Mouse (Mus musculus) intestine, embryonic 16.5 days (tissue): ENCODE measurements around the gene Dmbt1. TPM values are rescaled to one million over a fixed set of nuclear protein-coding genes. Genes with fewer than 3 reads are reported as not detected.

Source experiments
- ATAC-seq: fragments of 200-750 bp; cut with Nextera tagmentation; 2 replicates; pipeline ENCODE4 v1.8.0; 2017; ENCODE audit warnings: moderate TSS enrichment, moderate library complexity
- H3K27ac ChIP-seq: fragments of 300-500 bp; sonication (generic); 2 replicates; pipeline ENCODE4 v1.5.1; 2014; ENCODE audit warnings: mild to moderate bottlenecking, low read length
- H3K27me3 ChIP-seq: fragments of 300-500 bp; sonication (generic); replicated peaks from 2 replicates; pipeline ENCODE4 v1.6.1; 2014; ENCODE audit warnings: low read length, control low read depth, mixed read lengths; ENCODE audit not compliant: control insufficient read depth, insufficient read depth
- H3K36me3 ChIP-seq: fragments of 300-500 bp; sonication (generic); 2 replicates; pipeline ENCODE4 v1.6.1; 2014; ENCODE audit warnings: low read length, control low read depth; ENCODE audit not compliant: control insufficient read depth, insufficient read depth
- H3K4me1 ChIP-seq: fragments of 300-500 bp; sonication (generic); 2 replicates; pipeline ENCODE4 v1.6.1; 2014; ENCODE audit warnings: low read length, control low read depth, mixed read lengths; ENCODE audit not compliant: control insufficient read depth, insufficient read depth
- H3K4me2 ChIP-seq: fragments of 300-500 bp; sonication (generic); 2 replicates; pipeline ENCODE4 v1.6.1; 2014; ENCODE audit warnings: low read depth, low read length, control low read depth
- H3K4me3 ChIP-seq: fragments of 300-500 bp; sonication (generic); 2 replicates; pipeline ENCODE4 v1.5.1; 2014; ENCODE audit warnings: mild to moderate bottlenecking, low read length
- H3K9ac ChIP-seq: fragments of 300-500 bp; sonication (generic); 2 replicates; pipeline ENCODE4 v1.6.1; 2014; ENCODE audit warnings: low read depth, low read length
- H3K9me3 ChIP-seq: fragments of 300-500 bp; sonication (generic); 2 replicates; pipeline ENCODE4 v1.6.1; 2016; ENCODE audit warnings: low read length, control low read depth; ENCODE audit not compliant: control insufficient read depth
- WGBS: fragments of 180-500 bp; shearing (Covaris S2); extraction: QIAGEN DNeasy Blood & Tissue Kit; methylation state at CpG from one replicate; pipeline ENCODE4 v1.1.7; 2014; 5-methylcytosine and 5-hydroxymethylcytosine counted together
- polyA plus RNA-seq: library from polyadenylated mRNA; unstranded; fragments of >200 nt; fragmentation: Nextera tagmentation; extraction: Ambion mirVana; gene quantifications from 2 replicates; pipeline ENCODE4 v1.2.1, GENCODE M21; 2015

The Dmbt1 gene
- 209 and 239 TPM in 2 replicates for polyA plus RNA-seq

GRCm38 (mm10) chr7:131031755-131032154 is at the start of gene Dmbt1:
Gene Dmbt1 (plus strand): TSS chr7:131032053.
- peak within 1 kb of the TSS; percentile 47 for H3K4me3 ChIP-seq
- peak within 1 kb of the TSS; percentile 31 for H3K27ac ChIP-seq
- H3K9me3 ChIP-seq: no peaks in the 10 kb centered on the region
- no peaks in the 10 kb centered on the region for H3K27me3 ChIP-seq
- H3K9ac ChIP-seq: peak within 1 kb of the TSS; percentile 49; the same call in 1 of the 2 replicates
- peak within 1 kb of the TSS; percentile 44 for H3K4me2 ChIP-seq
- 45% methylated on average over 5 of the region's 5 CpGs for WGBS
- no peaks in the 10 kb centered on the region for H3K36me3 ChIP-seq
- ATAC-seq: peak; percentile 78
- peaks cover 2% of the 10 kb centered on the region; the same call in 1 of the 2 replicates for H3K4me1 ChIP-seq

- H3K4me2 ChIP-seq: no peak overlapping the region
- H3K36me3 ChIP-seq: no peaks in the 10 kb centered on the region
- H3K27me3 ChIP-seq: no peaks in the 10 kb centered on the region
- ATAC-seq: peak; percentile 64; the same call in 1 of the 2 replicates
- WGBS: 30% methylated on average over 4 of the region's 4 CpGs
- no peak overlapping the region for H3K27ac ChIP-seq
- no peak overlapping the region for H3K9ac ChIP-seq
- H3K9me3 ChIP-seq: no peaks in the 10 kb centered on the region
- no peak overlapping the region for H3K4me3 ChIP-seq
- peaks cover 6% of the 10 kb centered on the region for H3K4me1 ChIP-seq
Observed at GRCm38 (mm10) chr7:130982371-130982770, 49.5 kb upstream of the Dmbt1 start.

DNA sequence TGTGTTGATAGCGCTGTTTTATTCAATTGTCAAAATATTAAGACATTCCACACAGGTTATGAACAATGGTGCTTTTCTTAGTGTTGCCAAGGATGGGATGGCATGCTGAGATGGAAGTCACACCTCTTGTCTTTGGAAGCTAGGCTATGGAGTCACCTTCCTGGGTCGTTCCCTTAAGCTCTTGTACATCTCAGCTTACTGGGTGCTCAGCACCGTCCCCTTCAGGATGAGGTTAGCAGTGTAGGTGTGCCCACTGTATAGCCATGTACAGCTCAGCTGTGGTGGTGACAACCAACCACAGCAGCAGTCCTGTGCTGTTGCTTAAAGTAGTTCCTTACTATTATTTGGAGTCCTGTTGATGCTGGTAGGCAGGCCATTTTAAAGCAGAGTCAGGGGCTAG is 49.0 kb upstream of the Dmbt1 start:
- Histone ChIP-seq H3K9me3 (no peaks in the 10 kb centered on the region), H3K4me1 (peaks cover 1% of the 10 kb centered on the region; the same call in 1 of the 2 replicates), H3K27ac (no peak overlapping the region), H3K4me3 (no peak overlapping the region), H3K36me3 (no peaks in the 10 kb centered on the region), H3K4me2 (no peak overlapping the region), H3K9ac (no peak overlapping the region), H3K27me3 (no peaks in the 10 kb centered on the region)
- WGBS: 75% methylated on average over 3 of the region's 3 CpGs
- no peak for ATAC-seq

DNA sequence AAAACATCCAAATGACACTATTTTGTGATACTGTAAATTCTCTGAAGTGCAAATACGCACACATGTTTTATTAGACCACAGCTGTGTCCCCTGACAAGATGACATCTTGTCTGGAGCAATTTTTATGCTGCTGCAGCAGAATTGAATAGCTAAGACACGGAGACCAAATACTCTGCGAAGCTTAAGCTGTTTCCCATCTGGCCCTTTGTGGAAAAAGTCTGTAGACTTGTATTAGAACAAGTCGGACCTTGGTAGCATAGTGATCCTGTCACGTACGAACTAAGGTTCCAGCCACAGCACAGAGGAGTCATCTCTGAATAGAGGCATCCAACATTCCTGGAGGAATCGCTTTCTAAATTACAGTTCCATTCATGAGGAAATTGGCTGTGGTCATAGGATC is 47.6 kb upstream of the Dmbt1 start:
- ATAC-seq: no peak
- Histone ChIP-seq H3K36me3 (no peaks in the 10 kb centered on the region), H3K9ac (no peak overlapping the region), H3K4me2 (no peak overlapping the region), H3K9me3 (no peaks in the 10 kb centered on the region), H3K27ac (no peak overlapping the region), H3K27me3 (no peaks in the 10 kb centered on the region), H3K4me1 (0 out of 2 replicates have a peak, but pooled peaks cover 2% of the 10 kb centered on the region), H3K4me3 (no peak overlapping the region)
- 75% methylated on average over 7 of the region's 7 CpGs for WGBS

DNA sequence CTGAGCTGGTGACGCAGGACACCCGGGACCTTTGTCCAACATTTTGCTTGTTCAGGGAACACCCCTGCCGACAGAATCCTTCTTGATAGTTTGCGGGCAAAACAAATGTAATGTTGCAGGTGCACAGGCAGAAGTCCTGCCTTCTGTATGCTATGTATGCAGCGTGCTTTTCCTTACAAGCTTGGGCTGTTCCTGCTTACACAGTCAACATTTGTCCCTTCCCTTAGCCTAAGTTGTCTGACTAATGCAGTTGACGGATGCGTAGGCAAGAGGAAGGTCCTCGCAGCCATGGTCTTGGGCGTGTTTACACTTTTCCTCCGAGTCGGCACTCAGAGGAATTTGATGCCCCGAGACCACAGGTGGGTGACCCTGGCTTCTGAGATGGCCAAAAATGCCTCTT is 46.7 kb upstream of the Dmbt1 start:
- no peak overlapping the region for H3K27ac ChIP-seq
- no peak overlapping the region for H3K4me2 ChIP-seq
- no peaks in the 10 kb centered on the region for H3K27me3 ChIP-seq
- no peaks in the 10 kb centered on the region for H3K36me3 ChIP-seq
- no peaks in the 10 kb centered on the region for H3K9me3 ChIP-seq
- no peak overlapping the region for H3K4me3 ChIP-seq
- WGBS: 72% methylated on average over 12 of the region's 12 CpGs
- ATAC-seq: no peak
- 0 out of 2 replicates have a peak, but pooled peaks cover 2% of the 10 kb centered on the region for H3K4me1 ChIP-seq
- H3K9ac ChIP-seq: no peak overlapping the region

- no peak overlapping the region for H3K27ac ChIP-seq
- no peaks in the 10 kb centered on the region for H3K36me3 ChIP-seq
- H3K4me3 ChIP-seq: no peak overlapping the region
- 59% methylated on average over 3 of the region's 3 CpGs for WGBS
- no peaks in the 10 kb centered on the region for H3K9me3 ChIP-seq
- no peak overlapping the region for H3K4me2 ChIP-seq
- no peaks in the 10 kb centered on the region for H3K27me3 ChIP-seq
- 0 out of 2 replicates have a peak, but pooled peaks cover 2% of the 10 kb centered on the region for H3K4me1 ChIP-seq
- no peak overlapping the region for H3K9ac ChIP-seq
- no peak for ATAC-seq
Observed at GRCm38 (mm10) chr7:130985716-130986115, 46.1 kb upstream of the Dmbt1 start.

DNA sequence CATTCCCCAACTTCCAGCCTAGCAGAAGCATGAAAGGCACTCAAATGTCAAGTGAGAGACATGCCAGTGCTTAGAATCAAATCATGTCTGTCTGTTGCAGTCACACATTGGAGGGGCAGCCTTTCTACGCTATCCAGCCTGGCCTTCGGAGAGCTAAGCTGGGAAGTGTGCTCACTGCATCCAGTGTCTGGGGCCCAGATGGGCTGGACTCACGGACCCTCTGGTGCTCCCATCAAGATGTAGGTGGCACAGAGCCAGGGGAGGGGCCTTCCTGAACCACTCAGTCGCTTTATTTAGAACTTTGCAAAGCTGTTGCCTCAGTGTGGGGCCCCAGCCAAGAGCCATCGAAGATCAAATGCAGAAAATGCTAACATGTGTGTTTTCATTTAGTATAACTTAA is 43.7 kb upstream of the Dmbt1 start:
- Histone ChIP-seq H3K4me2 (no peak overlapping the region), H3K4me1 (0 out of 2 replicates have a peak, but pooled peaks cover 2% of the 10 kb centered on the region), H3K27ac (no peak overlapping the region), H3K27me3 (no peaks in the 10 kb centered on the region), H3K4me3 (no peak overlapping the region), H3K9ac (no peak overlapping the region), H3K36me3 (no peaks in the 10 kb centered on the region), H3K9me3 (no peaks in the 10 kb centered on the region)
- 53% methylated on average over 5 of the region's 5 CpGs for WGBS
- no peak for ATAC-seq

DNA sequence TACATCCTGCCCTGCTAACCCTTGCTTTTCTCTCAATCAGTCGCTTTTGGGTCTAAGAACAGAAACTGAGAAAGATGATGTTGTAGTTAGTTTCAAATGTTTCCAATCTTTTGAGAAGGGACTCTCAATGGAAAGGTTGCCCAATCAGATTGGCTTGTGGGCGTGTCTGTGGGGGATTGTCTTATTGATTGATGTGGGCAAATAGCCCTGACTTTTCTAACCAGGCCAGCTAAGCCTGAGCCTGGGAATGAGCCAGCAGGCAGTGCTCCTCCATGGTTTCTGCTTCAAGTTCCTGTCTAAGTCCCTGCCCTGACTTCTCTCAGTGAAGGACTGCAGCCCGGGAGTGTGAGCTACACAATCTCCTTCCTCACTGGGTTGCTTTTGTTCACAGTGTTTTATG is 42.5 kb upstream of the Dmbt1 start:
- no peak overlapping the region for H3K9ac ChIP-seq
- H3K36me3 ChIP-seq: no peaks in the 10 kb centered on the region
- no peak overlapping the region for H3K27ac ChIP-seq
- H3K27me3 ChIP-seq: no peaks in the 10 kb centered on the region
- H3K4me3 ChIP-seq: no peak overlapping the region
- 69% methylated on average over 3 of the region's 3 CpGs for WGBS
- no peak overlapping the region for H3K4me2 ChIP-seq
- H3K9me3 ChIP-seq: no peaks in the 10 kb centered on the region
- 0 out of 2 replicates have a peak, but pooled peaks cover 2% of the 10 kb centered on the region for H3K4me1 ChIP-seq
- ATAC-seq: no peak

DNA sequence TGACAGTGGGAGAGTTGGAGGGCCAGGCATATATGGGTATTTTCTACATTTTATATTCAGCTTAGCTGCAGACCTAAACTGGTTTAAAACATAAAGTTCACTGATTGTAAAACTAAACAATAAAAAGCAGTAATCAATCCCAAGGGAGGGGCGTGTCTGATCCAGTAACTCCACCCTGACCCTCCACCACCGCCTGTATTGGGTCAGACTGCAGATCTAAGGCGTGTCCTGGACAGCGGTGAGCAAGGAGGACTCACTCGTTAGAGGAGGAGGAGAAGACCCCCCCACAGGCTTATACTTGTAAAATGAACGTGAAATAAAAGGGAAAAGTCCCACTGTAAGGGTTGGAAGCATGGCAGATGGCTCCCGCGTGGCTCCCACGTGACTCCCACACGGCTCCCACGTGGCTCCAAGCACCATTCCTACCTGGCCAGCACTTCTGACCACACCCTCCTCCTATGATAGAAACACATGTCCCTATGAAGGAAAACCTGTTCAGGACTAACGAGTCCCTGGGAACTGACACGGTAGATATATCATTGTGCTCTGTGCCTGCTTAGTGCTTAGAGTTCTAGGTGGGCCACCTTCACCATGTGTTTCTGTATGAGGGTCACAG is 40.6 kb upstream of the Dmbt1 start:
- no peak overlapping the region for H3K4me3 ChIP-seq
- peak; percentile 79 for ATAC-seq
- no peak overlapping the region for H3K9ac ChIP-seq
- WGBS: 67% methylated on average over 13 of the region's 13 CpGs
- H3K36me3 ChIP-seq: no peaks in the 10 kb centered on the region
- H3K27ac ChIP-seq: 0 out of 2 replicates have a peak overlapping the region, but pooled peaks have one; percentile 7
- H3K4me1 ChIP-seq: 0 out of 2 replicates have a peak, but pooled peaks cover 2% of the 10 kb centered on the region
- no peak overlapping the region; the same call in 1 of the 2 replicates for H3K4me2 ChIP-seq
- no peaks in the 10 kb centered on the region for H3K27me3 ChIP-seq
- no peaks in the 10 kb centered on the region for H3K9me3 ChIP-seq
